Mouse (Mus musculus) R1 (cell line): Measurements from ENCODE around the gene Sox5.

Experiments used
- DNase-seq: peaks from one replicate; pipeline ENCODE4 v3.0.0-alpha.2; 2018; ENCODE audit warnings: low read depth, low spot score

Sox5 gene

DNA sequence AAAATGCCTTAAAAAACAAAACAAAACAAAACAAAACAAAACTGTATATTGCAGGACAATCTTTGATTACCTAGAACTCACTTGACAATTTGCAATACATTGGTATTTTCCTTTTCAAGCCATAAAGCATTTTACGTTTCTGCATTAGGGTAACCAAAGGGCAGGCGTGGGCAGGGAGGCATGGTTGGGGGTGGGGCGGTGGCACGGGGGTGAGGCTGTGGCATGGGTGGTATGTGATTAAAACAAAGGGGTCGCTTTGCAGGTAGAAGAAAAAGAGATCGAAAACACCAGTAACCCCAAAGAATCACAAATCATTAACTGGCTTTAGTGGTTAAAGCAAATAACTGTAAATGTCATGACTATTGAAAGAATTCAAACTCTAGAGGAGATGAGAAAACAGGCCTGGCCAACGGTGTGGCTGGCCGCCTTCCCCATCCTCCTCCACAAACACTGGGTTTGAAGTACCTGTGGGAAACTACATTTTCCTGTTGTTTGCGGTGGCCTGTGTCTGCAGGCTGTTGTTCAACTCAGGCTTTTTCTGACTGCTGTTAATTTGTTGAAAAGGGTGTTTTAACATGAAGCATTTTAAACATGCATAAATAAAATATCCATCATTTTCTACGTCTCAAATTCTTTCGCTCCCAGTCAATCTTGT, 289.9 kb downstream of the Sox5 start:
- no peak for DNase-seq

GRCm38 (mm10) chr6:144490896-144491295, 290.9 kb downstream of the Sox5 start:
- peak; percentile 52 for DNase-seq

GRCm38 (mm10) chr6:144485578-144485977, 296.2 kb downstream of the Sox5 start:
- DNase-seq: no peak

GRCm38 (mm10) chr6:144483166-144483565, 298.6 kb downstream of the Sox5 start:
- DNase-seq: no peak

DNA sequence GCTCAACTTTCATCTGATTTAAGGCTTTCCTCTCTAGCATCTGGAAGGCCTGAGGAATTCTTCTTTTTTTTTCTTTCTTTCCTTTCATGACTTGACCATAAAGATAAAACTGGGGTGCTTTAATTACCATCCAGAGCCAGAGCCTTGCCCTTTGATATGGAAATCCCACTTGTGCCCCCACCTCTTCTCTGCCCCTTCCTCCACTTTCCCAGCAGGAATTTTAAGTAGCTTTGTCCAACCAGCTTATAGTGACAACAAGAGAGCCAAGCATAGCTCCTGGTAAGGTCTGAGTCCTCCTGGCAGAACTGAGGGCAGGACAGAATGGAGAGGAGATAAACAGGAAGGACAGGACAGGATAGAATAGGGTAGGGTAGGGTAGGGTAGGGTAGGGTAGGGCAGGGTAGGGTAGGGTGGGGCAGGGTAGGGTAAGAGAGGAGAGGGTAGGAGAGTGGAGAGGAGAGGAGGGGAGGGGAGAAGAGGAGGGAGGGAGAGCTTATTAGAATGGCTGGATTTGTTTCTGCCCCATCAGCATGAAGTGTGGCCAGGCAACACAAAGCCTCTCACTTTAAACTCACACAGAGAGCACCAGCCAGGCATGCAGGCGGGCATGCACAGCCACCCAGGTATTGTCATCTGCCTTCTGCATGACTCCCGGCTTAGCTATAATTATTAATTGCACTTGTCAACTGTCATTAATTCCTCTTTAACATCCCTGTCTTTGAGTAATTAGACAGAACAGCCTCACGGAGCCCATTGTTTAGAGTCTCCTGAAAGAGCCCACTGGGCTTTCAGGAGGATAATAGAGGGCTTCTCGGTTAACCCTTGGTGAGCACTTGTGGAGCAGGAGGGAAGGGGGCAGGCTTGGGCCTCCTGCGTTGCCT, 300.9 kb downstream of the Sox5 start:
- DNase-seq: no peak

DNA sequence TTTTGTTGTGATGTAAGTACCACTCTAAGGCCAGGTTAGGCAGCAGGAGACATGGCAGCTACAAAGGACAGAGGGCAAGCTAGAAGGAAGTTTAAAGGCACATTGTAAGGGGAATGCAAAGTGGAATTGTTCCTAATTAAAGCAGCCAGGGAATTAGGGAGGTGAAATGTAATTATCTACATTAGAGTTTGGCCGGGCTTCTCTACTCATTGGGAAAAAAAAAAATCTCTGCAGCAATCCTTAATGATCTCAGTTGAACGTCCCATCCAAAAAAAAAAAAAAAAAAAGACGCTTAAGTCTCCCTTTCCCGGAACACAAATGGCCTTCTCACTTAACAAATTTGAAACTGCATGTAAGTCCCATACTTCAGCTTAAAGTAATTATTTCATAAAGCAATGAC, 301.9 kb downstream of the Sox5 start:
- DNase-seq: no peak

GRCm38 (mm10) chr6:144477287-144478064, 304.3 kb downstream of the Sox5 start:
- DNase-seq: peak; percentile 40

GRCm38 (mm10) chr6:144473437-144473836, 308.3 kb downstream of the Sox5 start:
- DNase-seq: no peak

- DNase-seq: no peak
Measured at GRCm38 (mm10) chr6:144472089-144472900, 309.5 kb downstream of the Sox5 start.

DNA sequence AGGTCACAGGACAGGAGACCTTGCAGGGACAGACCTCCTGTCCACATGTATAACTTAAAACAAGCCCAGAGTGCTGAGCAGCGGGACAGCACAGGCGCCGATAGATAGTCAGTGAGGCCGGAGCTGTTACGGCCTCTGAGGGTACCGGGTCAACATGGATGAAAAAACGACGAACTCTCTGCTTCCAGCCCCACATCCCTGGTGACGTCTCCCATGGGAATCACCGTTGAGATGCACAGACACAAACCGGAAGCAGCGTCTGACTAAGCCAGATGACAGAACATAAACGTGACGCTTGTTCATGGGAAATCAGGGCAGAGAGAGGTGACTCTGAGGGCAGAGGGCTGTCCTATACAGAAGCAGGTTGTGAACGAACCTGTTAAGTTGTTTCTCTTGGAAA, 315.1 kb downstream of the Sox5 start:
- DNase-seq: peak; percentile 24

- no peak for DNase-seq
Measured at GRCm38 (mm10) chr6:144463691-144464090, 318.1 kb downstream of the Sox5 start.

DNA sequence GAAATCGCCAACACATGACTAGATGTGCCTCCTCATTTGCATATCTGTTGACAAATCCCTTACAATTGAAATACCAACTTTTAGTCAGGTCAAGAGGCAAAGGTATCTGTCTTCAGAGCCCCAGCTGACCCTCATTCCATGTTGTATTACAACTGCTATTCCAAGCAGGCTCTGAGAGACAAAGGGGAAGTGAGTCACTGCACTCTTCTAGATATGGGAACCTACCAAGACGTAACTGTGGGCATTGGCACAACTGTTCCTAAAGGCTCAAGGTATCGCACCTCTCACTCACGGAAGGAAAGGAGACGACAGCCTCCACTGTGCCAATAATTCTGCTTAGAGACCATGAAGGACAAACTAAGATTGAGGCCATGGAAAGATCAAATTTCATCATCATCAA, 318.5 kb downstream of the Sox5 start:
- no peak for DNase-seq

DNA sequence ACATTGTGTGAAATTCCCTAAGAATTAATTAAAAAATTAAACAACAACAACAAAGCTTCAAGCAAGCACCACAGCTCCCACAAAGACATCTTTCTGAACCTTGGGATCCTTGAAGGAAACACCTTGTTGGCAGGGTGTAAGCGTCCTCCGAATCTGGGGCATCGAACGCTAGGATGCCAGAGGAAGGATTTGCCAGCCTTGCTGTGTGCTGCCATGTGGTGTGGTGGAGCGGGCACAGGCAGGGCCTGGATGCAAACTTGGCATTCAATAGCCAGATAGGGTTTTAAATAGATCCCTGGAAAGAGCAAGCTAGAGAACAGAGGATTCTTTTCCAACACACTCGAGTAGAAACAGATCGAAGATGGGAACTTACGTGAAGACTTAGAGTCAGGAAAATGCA, 322.3 kb downstream of the Sox5 start:
- DNase-seq: no peak

DNA sequence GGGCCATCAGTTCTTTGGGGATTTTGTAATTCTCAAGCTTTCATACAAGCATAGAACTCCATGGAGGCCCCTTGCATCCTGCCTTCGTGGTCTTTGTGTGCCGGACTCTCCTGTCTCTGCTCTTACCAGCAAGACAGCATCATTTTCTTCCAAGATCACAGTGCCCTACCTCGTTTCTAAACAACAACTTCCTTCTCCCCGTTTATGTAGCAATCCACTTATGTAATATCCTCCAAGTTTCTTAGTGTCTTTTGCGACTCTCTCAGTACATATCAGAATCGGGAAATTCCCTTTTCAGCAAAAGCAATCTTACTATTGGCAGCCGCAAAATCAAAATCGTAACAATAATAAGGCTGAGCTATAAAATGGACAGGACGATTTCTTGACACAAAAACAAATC, 324.3 kb downstream of the Sox5 start:
- no peak for DNase-seq

- DNase-seq: peak; percentile 97
Measured at GRCm38 (mm10) chr6:144454291-144455276, 327.2 kb downstream of the Sox5 start.

DNA sequence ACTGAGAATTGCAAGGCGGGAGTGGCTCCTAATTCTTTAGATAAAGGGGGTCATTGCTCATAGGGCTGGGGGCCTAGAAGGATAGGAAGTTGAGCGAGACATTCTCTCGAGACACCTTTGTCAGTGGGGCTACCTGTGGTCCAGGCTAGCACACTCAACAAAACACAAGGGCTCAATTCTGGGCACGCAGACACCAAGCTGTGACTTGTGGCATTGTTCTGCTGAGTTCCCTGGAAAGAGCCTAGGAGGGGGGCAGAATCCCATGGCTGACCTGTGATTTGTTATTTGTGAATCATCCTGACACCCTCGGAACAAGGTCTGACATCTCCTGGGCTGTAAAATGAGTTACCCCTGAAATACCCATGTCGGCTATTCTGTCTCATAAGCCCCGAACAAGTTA, 328.2 kb downstream of the Sox5 start:
- DNase-seq: peak; percentile 49

DNA sequence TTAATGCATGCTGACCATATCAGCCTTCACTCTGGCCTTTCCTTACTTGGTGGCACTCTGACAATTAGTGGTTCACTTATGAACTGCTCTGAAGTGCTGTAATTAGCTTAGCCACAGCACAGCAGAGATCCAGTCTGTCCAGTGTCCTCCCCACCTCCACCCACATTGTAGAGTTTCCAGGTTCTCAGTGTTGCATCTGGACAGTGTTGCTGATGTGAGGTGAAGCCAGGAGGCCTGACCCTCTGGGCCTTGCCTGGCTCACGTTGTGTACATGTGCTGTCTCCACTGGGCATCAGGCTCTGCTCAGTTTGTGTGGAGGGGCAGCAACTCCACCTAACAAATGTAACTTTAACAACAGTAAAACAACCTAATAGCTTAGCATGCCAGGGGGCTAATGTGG, 328.6 kb downstream of the Sox5 start:
- DNase-seq: no peak

GRCm38 (mm10) chr6:144452200-144452977, 329.4 kb downstream of the Sox5 start:
- no peak for DNase-seq

GRCm38 (mm10) chr6:144451631-144452030, 330.1 kb downstream of the Sox5 start:
- no peak for DNase-seq
